Mouse (Mus musculus): ENCODE measurements around the gene Timp1.

The Timp1 gene

GRCm38 (mm10) chrX:20869962-20870513, at the start of gene Timp1:
Timp1 (plus strand) TSS chrX:20870166.
- no peak for DNase-seq (ENCODE audit: low spot score in 2 of 2)

DNA sequence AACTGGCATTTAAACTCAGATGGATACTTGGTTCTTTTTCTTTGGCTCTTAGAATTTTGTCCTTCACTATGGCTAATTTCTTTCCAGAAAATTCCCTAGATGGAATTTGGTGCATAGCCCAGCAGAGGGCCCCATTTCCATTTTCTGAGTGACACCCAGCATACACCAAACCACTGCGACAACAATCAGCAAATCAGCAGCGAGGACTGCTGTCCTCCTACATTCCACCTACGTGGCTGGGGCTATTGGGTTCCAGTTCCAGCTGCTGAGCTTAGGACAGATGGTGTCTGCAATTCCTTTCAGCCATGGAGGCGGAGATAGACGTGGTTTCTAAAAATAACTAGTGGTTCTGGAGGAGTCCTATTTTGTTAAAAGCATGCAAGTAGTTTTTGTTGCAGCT, 41.0 kb upstream of the Timp1 start:
- peak; percentile 54 to 66 for DNase-seq (ENCODE audit: low spot score in 2 of 2)

- DNase-seq (ENCODE audit: low spot score in 2 of 2) = no peak
Measured at GRCm38 (mm10) chrX:20847232-20847631, 22.7 kb upstream of the Timp1 start.

DNA sequence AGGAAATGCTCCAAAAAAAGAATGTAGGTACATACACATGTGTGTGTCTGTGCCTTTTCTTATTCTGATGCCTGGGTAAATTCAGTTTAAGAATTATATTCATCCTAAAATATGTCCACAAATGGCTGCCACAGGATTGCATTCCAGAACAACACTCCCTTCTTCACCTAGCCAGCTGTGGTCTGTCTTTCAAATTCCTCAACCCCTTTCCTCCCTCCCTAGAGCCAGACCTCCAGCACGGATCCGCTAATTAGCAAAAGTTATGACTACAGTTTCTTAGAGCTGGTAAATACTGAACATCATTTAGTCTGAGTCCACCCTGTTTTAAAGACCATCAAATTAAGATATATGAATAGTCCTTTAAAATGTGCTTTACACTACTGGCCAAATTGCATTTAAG, 22.1 kb upstream of the Timp1 start:
- DNase-seq (ENCODE audit: low spot score in 2 of 2) = no peak

DNA sequence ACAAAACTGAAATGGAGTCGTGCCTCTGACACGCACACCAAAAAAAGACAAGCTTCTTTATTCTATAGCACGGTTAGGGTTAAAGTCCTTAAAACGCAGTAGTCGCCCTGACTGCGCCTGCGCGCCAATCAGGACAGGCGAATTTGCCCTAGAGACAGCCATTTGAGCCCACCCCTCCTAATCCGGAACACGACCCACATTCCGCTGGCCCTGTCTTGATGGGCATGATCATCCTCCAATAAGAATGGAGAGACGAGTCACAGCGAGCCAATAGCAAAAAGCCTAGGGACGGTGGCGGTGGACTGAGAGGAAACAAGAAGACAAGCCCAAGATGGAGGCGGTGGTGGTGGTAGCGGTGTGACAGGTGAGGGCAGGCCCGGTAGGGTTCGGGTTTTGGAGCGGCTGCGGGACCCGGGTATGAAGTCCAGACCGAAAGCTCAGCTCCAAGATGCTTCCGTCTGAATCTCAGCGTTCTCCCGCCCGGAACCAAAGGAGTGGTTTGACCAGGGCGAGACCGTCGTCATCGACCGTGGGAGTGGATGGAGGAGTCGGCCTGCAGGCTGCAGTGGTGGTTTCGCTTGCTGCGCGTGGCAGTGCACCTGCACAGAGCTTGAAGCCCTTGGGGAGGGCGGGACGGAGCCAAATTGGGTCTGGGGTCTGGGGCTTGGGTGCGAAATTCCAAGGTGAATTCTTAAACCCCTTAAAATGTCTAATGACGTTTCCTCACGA, 21.5 kb upstream of the Timp1 start:
- DNase-seq (ENCODE audit: low spot score in 2 of 2) = peak; percentile 87 to 93

DNA sequence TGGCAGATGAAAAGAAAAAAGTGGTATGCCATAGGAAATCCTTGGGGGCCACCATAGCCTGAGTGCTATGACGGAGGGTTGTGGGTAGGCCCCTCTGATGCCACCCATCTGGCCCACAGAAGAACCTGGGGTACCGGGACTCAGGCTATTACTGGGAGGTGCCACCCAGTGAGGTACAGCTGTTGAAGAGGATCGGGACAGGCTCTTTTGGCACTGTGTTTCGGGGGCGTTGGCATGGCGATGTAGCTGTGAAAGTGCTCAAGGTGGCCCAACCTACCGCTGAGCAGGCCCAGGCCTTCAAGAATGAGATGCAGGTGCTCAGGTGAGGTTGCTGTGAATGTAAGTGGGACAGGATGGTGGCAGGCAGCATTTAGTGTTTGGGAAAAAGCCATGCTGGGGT, 16.2 kb upstream of the Timp1 start:
- DNase-seq (ENCODE audit: low spot score in 2 of 2) = no peak

DNA sequence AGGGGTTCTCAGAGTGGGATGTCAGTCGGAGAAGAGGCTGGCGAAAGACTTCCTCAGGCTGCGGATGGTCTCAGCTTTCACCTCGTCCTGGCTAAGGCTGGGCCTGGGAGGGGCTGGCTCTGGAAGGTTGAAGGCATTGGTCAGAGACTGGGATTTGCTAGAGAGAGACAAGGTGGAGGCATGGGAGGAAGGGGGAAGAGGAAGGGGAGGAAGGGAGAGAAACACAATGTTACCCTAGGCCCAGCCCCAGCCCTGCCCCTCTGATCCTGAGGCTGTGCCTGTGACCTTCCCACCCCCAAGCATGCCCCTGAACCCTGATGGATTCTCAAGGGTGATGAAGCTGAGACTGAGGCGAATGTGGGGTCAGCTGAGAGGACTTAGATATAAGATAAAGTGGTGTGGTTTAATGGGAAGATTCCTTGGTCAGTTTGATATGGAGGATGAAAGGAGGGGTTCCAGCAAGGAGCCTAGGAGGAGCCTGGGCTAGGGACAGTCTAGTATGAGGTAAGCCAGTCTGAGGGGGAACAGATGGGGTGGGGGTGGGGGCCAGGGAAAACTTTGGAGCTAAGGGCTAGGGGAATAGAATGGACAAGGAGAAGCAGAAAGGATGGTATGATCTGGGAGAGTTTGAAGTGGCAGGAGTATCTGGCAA, 8.4 kb upstream of the Timp1 start:
- no peak for DNase-seq (ENCODE audit: low spot score in 2 of 2)

DNA sequence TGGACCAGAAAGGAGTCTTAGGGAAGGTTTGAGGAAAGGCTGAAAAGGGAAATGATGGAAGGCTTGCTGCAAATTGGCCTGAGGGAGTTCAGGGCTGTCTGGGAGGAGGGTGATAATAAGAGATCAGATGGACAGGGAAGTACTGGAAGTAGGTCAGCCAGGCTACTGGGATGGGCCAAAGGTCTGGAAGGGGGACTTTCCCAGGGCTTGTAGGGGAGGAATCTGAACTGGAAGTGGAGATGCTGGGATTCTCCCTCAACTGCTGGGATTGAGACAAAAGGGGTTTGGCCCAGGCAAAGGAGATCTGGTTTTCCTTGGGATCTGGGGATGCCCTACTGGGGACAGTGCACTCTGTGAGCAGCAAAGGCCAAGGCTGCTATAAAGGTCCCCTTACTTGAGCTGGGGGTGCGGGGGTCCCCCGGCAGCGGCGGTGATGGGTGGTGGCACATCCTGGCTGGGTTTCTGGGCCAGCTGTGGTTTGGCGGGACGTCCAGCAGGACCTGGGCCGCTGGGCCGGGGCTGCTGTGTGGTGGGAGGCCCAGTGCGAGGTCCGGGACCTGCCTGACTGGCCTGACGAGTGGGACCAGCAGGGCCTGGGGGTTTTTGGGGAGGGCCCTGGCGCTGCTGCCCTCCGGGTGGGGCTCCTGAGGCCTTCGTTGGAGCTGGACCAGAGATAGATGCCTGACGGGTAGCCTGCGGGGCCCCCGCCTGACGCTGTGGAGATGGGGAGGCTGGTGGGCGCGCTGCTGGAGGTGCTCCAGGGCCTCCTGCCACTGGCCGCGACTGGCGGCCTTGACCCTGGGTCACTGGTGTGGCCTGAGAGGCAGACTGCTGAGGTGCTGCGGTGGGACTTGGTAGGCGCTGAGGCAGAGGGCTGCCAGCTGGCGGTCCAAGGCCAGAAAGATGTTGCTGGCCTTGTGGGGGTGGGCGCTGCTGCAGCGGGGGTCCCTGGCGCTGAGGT, 7.6 kb upstream of the Timp1 start:
- no peak for DNase-seq (ENCODE audit: low spot score in 2 of 2)

GRCm38 (mm10) chrX:20863161-20864101, 6.5 kb upstream of the Timp1 start:
- DNase-seq (ENCODE audit: low spot score in 2 of 2) = no peak

GRCm38 (mm10) chrX:20868091-20868490, 1.9 kb upstream of the Timp1 start:
- no peak for DNase-seq (ENCODE audit: low spot score in 2 of 2)

GRCm38 (mm10) chrX:20869203-20869602, 763 bp upstream of the Timp1 start:
- no peak for DNase-seq (ENCODE audit: low spot score in 2 of 2)

- no peak for DNase-seq (ENCODE audit: low spot score in 2 of 2)
Measured at GRCm38 (mm10) chrX:20872928-20873500, 3.0 kb downstream of the Timp1 start.

DNA sequence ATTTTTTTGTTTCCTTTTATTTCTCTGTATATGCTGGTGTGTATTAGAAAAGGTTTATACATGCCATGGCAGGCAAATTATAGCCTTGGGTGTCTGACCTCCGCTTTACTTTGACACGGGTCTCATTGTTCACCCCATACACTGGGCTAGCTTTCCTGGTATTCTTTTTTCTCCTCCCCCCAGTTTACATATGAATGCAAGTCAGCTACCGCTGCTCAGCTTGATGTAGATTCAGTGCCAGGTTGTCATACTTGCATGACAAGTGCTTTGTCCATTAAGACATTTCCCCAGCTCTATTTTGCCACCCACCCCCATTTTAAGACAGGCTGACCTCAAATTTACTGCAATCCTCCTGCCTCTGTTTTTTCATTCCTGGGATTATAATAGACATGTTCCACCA, 5.3 kb downstream of the Timp1 start:
- no peak for DNase-seq (ENCODE audit: low spot score in 2 of 2)

DNA sequence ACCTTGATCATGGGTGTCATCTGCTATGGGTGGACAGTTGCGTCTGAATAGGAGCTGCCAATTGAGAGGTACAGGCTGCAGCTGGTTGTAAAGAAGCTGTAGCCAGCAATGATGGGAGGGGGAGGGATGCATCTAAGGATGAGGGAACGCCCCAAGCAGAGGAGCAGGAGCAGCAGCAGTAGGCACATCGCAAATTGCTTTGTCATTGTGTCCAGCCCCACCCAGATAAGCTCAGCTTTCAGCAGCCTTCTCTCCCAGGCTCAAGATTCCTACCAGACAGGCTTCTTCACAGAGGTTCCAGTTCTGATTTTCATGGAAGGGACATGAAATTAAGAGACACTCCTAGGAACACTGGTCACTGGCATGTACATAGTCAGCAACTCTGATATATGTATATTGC, 40.1 kb downstream of the Timp1 start:
- DNase-seq (ENCODE audit: low spot score in 2 of 2) = no peak

- DNase-seq (ENCODE audit: low spot score in 2 of 2) = no peak
Measured at GRCm38 (mm10) chrX:20913726-20914125, 43.8 kb downstream of the Timp1 start.

GRCm38 (mm10) chrX:20915075-20915474, 45.1 kb downstream of the Timp1 start:
- DNase-seq (ENCODE audit: low spot score in 2 of 2) = no peak

GRCm38 (mm10) chrX:20920249-20920843, 50.4 kb downstream of the Timp1 start:
- DNase-seq (ENCODE audit: low spot score in 2 of 2) = peak in 1 of 2 experiments; percentile 17

DNA sequence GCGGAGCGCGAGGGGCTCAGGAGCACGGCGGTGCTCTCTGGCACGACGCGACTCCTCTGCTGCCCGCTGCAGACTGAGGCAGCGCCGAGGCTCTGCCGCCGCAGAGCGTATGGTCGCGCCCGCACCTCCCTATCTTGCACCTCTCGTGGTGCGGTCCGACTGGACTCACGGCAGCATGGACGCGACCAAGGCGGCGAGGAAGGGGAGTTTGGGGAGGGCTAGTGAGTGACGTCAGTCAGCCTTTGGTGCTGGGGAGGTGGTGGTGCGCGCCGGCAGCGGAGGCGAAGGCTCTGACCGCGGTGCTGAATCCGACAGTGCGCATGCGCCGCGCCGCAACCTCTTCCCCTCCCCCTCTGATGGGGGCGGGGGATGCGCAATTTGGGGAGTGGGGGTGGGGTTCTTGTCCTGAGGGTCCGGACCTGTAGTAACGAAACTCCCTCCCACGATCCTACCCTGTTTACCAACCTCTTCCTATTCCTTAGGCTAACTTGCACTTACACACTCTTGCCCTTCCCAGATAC, 50.9 kb downstream of the Timp1 start, which contains the start of gene Syn1:
Syn1 (minus strand) TSS at position 161 of the 521 bp plus-strand sequence.
- DNase-seq (ENCODE audit: low spot score in 2 of 2) = peak; percentile 79 to 83

DNA sequence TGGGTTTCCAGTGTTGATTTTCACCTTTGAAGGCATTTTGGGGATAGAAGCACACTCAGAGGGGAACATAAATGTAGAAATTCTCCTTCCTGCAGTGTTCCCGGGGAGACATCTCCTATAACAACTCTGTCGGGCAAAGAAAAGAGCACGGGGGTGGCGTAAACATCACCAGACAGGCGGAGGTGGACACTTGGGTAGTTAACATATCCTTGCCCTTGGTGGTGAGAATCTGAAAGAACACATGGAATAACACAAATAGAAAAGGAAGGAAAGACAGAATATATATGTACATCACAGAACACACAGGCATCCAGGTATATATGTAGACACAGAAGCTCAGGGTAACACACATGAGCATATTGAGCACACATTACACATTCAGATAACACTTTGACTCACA, 51.4 kb downstream of the Timp1 start:
- DNase-seq (ENCODE audit: low spot score in 2 of 2) = peak in 1 of 2 experiments; percentile 21

GRCm38 (mm10) chrX:20923506-20923905, 53.5 kb downstream of the Timp1 start:
- DNase-seq (ENCODE audit: low spot score in 2 of 2) = no peak
